Mouse (Mus musculus) ES-E14 (cell line): ENCODE data around the gene Ccdc57.

Source experiments
- ZC3H11A ChIP-seq: IDR thresholded peaks from 2 replicates; pipeline ENCODE4 v1.6.1; 2012; ENCODE audit warnings: low read depth, mild to moderate bottlenecking, inconsistent platforms, low read length, borderline replicate concordance
- ZNF384 ChIP-seq: IDR thresholded peaks from 2 replicates; pipeline ENCODE4 v1.6.1; 2012; ENCODE audit warnings: low read depth, low read length, inconsistent platforms

GRCm38 (mm10) chr11:120825289-120825863 is 107.3 kb downstream of the Ccdc57 start:
- TF ChIP-seq ZNF384 (no peak), ZC3H11A (no peak)
